Mouse (Mus musculus) forebrain, embryonic 13.5 days (tissue): ENCODE measurements at regions not wholly inside any gene's neighbourhood (a gene's known extent, or its start where the extent isn't known, plus 50 kb on each side); places are given as distances from the start of the nearest gene placed in this dataset.
A peak's percentile ranks its signal among the peaks of the same experiment; 100 is the strongest.

ENCODE experiments used
- ATAC-seq: fragments of 200-750 bp; cut with Nextera tagmentation; 2 replicates; pipeline ENCODE4 v1.8.0; 2017
- H3K27ac ChIP-seq: fragments of 300-500 bp; sonication (generic); 2 replicates; pipeline ENCODE4 v1.5.1; 2015; ENCODE audit warnings: inconsistent platforms, mild to moderate bottlenecking, moderate library complexity
- H3K27me3 ChIP-seq: fragments of 300-500 bp; sonication (generic); 2 replicates; pipeline ENCODE4 v1.6.1; 2015; ENCODE audit warnings: mild to moderate bottlenecking, inconsistent platforms
- H3K36me3 ChIP-seq: fragments of 300-500 bp; sonication (generic); 2 replicates; pipeline ENCODE4 v1.6.1; 2015; ENCODE audit warnings: mild to moderate bottlenecking, inconsistent platforms; ENCODE audit not compliant: poor library complexity, severe bottlenecking
- H3K4me1 ChIP-seq: fragments of 300-500 bp; sonication (generic); 2 replicates; pipeline ENCODE4 v1.6.1; 2015; ENCODE audit warnings: inconsistent platforms
- H3K4me2 ChIP-seq: fragments of 300-500 bp; sonication (generic); 2 replicates; pipeline ENCODE4 v1.6.1; 2015; ENCODE audit warnings: inconsistent platforms, mild to moderate bottlenecking, moderate library complexity
- H3K4me3 ChIP-seq: fragments of 300-500 bp; sonication (generic); 2 replicates; pipeline ENCODE4 v1.5.1; 2015; ENCODE audit warnings: mild to moderate bottlenecking, inconsistent platforms
- H3K9ac ChIP-seq: fragments of 300-500 bp; sonication (generic); 2 replicates; pipeline ENCODE4 v1.6.1; 2015; ENCODE audit warnings: mild to moderate bottlenecking, inconsistent platforms
- H3K9me3 ChIP-seq: fragments of 300-500 bp; sonication (generic); replicated peaks from 2 replicates; pipeline ENCODE4 v1.6.1; 2016; ENCODE audit warnings: inconsistent platforms
- WGBS: fragments of 180-500 bp; shearing (Covaris S2); methylation state at CpG from one replicate; pipeline ENCODE4 v1.1.7; 2015; 5-methylcytosine and 5-hydroxymethylcytosine counted together

DNA sequence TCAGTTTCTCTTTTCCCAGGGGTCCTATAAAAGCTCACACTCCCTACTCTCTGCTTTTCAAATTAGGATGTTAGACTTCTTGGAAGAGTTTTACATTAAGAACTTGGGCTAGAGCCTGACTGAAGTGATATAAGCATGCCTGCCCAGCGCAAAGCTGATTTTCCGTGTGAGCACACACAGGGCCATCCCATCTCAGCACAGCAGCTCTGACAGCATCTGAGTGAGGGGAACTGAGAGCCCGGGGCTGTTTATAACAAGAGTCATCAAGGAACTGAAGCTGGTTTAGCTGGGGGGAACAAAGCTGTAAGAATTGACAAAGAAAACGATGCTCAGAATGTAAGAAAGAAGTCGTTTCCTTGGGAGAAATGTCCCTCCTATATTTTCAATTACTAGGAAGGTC is 2373.4 kb upstream of the Gm7489 start:
- Histone ChIP-seq H3K4me1 (0 out of 2 replicates have a peak, but pooled peaks cover 6% of the 10 kb centered on the region), H3K36me3 (no peaks in the 10 kb centered on the region), H3K27me3 (no peaks in the 10 kb centered on the region), H3K4me3 (no peak overlapping the region), H3K9me3 (no peaks in the 10 kb centered on the region), H3K4me2 (no peak overlapping the region), H3K27ac (no peak overlapping the region), H3K9ac (no peak overlapping the region)
- WGBS = 9% methylated on average over 5 of the region's 5 CpGs
- ATAC-seq = no peak

- H3K9ac ChIP-seq = no peak overlapping the region
- H3K27me3 ChIP-seq = no peaks in the 10 kb centered on the region
- no peaks in the 10 kb centered on the region for H3K36me3 ChIP-seq
- H3K4me1 ChIP-seq = no peaks in the 10 kb centered on the region
- H3K9me3 ChIP-seq = no peaks in the 10 kb centered on the region
- no peak overlapping the region for H3K4me3 ChIP-seq
- ATAC-seq = no peak
- 55% methylated on average over 5 of the region's 5 CpGs for WGBS
- H3K27ac ChIP-seq = no peak overlapping the region
- no peak overlapping the region for H3K4me2 ChIP-seq
These were observed 2348.4 kb upstream of the Gm7489 start for GRCm38 (mm10) chr15:51536317-51536716.

GRCm38 (mm10) chr15:51551216-51551775 is 2333.4 kb upstream of the Gm7489 start:
- H3K36me3 ChIP-seq = no peaks in the 10 kb centered on the region
- H3K4me2 ChIP-seq = no peak overlapping the region
- H3K4me1 ChIP-seq = no peaks in the 10 kb centered on the region
- H3K9ac ChIP-seq = no peak overlapping the region
- 85% methylated on average over 4 of the region's 4 CpGs for WGBS
- no peaks in the 10 kb centered on the region for H3K27me3 ChIP-seq
- no peak overlapping the region for H3K27ac ChIP-seq
- no peak overlapping the region for H3K4me3 ChIP-seq
- H3K9me3 ChIP-seq = no peaks in the 10 kb centered on the region
- no peak for ATAC-seq

DNA sequence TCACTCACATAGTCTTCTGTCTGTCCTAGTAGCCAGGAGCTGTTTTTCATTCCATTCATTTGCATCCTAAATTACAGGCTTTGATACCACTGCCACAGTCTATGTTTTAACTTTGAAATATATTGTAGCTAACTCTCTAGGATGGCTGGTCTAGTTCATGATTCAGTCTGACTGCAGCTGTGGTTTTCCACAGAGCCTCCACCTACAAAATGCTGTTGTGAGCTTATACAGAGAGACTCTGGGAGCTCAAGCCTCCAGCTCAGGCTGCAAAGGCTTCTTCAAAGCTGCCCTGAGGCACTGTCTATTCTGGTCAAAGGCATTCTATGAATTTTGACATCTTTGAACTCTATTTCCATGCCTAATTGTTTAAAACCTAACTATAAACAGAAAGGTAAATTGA is 2326.5 kb upstream of the Gm7489 start:
- no peak for ATAC-seq
- Histone ChIP-seq H3K27me3 (no peaks in the 10 kb centered on the region), H3K4me2 (no peak overlapping the region), H3K4me3 (no peak overlapping the region), H3K27ac (no peak overlapping the region), H3K36me3 (no peaks in the 10 kb centered on the region), H3K9me3 (no peaks in the 10 kb centered on the region), H3K4me1 (no peaks in the 10 kb centered on the region), H3K9ac (no peak overlapping the region)

GRCm38 (mm10) chr15:51565543-51565942 is 2319.2 kb upstream of the Gm7489 start:
- Histone ChIP-seq H3K9me3 (no peaks in the 10 kb centered on the region), H3K36me3 (no peaks in the 10 kb centered on the region), H3K4me1 (no peaks in the 10 kb centered on the region), H3K9ac (no peak overlapping the region), H3K4me2 (no peak overlapping the region), H3K27me3 (no peaks in the 10 kb centered on the region), H3K4me3 (no peak overlapping the region), H3K27ac (no peak overlapping the region)
- 66% methylated on average over 3 of the region's 3 CpGs for WGBS
- no peak for ATAC-seq

- WGBS = 95% methylated on average over 1 of the region's 1 CpGs
- no peak overlapping the region for H3K9ac ChIP-seq
These were observed 2314.1 kb upstream of the Gm7489 start for GRCm38 (mm10) chr15:51570631-51571030.

GRCm38 (mm10) chr15:51574538-51575105 is 2310.1 kb upstream of the Gm7489 start:
- ATAC-seq = no peak
- H3K27ac ChIP-seq = no peak overlapping the region
- no peak overlapping the region for H3K9ac ChIP-seq
- H3K4me3 ChIP-seq = no peak overlapping the region
- no peaks in the 10 kb centered on the region for H3K36me3 ChIP-seq
- 86% methylated on average over 8 of the region's 8 CpGs for WGBS
- H3K27me3 ChIP-seq = no peaks in the 10 kb centered on the region
- H3K9me3 ChIP-seq = no peaks in the 10 kb centered on the region
- H3K4me2 ChIP-seq = no peak overlapping the region
- H3K4me1 ChIP-seq = no peaks in the 10 kb centered on the region

More at GRCm38 (mm10) chr15:51570631-51571030, 2314.1 kb upstream of the Gm7489 start:
- Histone ChIP-seq H3K4me1 (no peaks in the 10 kb centered on the region), H3K9me3 (no peaks in the 10 kb centered on the region), H3K36me3 (no peaks in the 10 kb centered on the region), H3K4me2 (no peak overlapping the region), H3K27ac (no peak overlapping the region), H3K27me3 (no peaks in the 10 kb centered on the region), H3K4me3 (no peak overlapping the region)
- no peak for ATAC-seq

GRCm38 (mm10) chr15:51583636-51584035 is 2301.1 kb upstream of the Gm7489 start:
- no peaks in the 10 kb centered on the region for H3K36me3 ChIP-seq
- no peak overlapping the region for H3K27ac ChIP-seq
- no peaks in the 10 kb centered on the region for H3K9me3 ChIP-seq
- no peak overlapping the region for H3K4me3 ChIP-seq
- no peaks in the 10 kb centered on the region for H3K27me3 ChIP-seq
- H3K4me1 ChIP-seq = no peaks in the 10 kb centered on the region
- WGBS = 77% methylated on average over 1 of the region's 1 CpGs
- H3K4me2 ChIP-seq = no peak overlapping the region
- H3K9ac ChIP-seq = no peak overlapping the region
- ATAC-seq = no peak

DNA sequence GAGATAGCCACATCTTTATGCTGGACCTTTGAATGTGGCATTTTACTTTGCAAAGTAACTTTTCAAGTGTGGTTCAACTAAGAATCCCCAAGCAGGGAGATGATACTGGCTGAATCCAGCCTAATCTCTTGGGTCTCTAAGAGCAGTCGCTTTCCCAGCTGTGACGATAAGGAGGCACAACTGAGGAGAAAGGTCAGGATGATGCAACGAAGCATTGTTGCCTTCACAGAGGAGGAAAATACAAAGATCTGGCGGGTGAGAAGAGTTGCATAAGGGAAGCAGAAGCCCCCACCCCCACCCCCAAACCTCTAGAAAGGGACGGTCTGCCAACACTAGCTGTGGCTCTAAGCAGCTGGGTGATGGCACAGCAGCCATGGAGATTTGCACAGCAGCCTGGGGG is 2298.6 kb upstream of the Gm7489 start:
- no peaks in the 10 kb centered on the region for H3K4me1 ChIP-seq
- H3K27ac ChIP-seq = no peak overlapping the region
- H3K27me3 ChIP-seq = no peaks in the 10 kb centered on the region
- no peaks in the 10 kb centered on the region for H3K9me3 ChIP-seq
- 80% methylated on average over 5 of the region's 5 CpGs for WGBS
- H3K9ac ChIP-seq = no peak overlapping the region
- H3K4me3 ChIP-seq = no peak overlapping the region
- no peak for ATAC-seq
- no peak overlapping the region for H3K4me2 ChIP-seq
- H3K36me3 ChIP-seq = no peaks in the 10 kb centered on the region

- H3K4me2 ChIP-seq = peak overlapping the region; percentile 16
- no peak overlapping the region for H3K27ac ChIP-seq
- 0 out of 2 replicates have a peak overlapping the region, but pooled peaks have one; percentile 1 for H3K4me3 ChIP-seq
- no peaks in the 10 kb centered on the region for H3K36me3 ChIP-seq
- no peaks in the 10 kb centered on the region for H3K9me3 ChIP-seq
- peaks cover 9% of the 10 kb centered on the region for H3K4me1 ChIP-seq
- peak; percentile 62 for ATAC-seq
- no peaks in the 10 kb centered on the region for H3K27me3 ChIP-seq
- WGBS = 48% methylated on average over 17 of the region's 17 CpGs
- H3K9ac ChIP-seq = no peak overlapping the region
These were observed 2293.2 kb upstream of the Gm7489 start for GRCm38 (mm10) chr15:51591406-51592068.

DNA sequence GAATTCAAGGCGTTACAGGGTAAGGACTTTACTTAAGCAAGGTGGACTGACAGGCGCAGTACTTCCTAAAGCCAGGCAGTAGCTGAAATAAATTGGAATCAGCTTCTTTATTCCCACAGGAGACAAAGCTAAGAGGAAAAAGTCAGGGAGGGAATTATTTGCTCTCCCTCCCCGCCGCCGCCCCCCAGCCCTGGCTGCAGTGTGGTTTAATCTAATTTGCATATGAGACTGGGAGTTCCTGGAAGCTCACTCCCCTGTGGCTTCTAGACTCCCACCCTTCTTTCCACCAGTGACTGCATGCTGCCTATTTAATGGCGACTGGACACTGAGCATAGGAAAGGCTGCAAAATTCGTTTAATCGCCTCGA is 2292.7 kb upstream of the Gm7489 start:
- H3K9ac ChIP-seq = no peak overlapping the region
- H3K27ac ChIP-seq = no peak overlapping the region
- ATAC-seq = peak; percentile 72
- H3K36me3 ChIP-seq = no peaks in the 10 kb centered on the region
- no peak overlapping the region for H3K4me3 ChIP-seq
- H3K27me3 ChIP-seq = no peaks in the 10 kb centered on the region
- peaks cover 9% of the 10 kb centered on the region for H3K4me1 ChIP-seq
- peak overlapping the region; percentile 16 for H3K4me2 ChIP-seq
- no peaks in the 10 kb centered on the region for H3K9me3 ChIP-seq
- 31% methylated on average over 9 of the region's 9 CpGs for WGBS

GRCm38 (mm10) chr15:51592511-51593498 is 2291.9 kb upstream of the Gm7489 start:
- no peak overlapping the region for H3K9ac ChIP-seq
- no peaks in the 10 kb centered on the region for H3K36me3 ChIP-seq
- no peaks in the 10 kb centered on the region for H3K27me3 ChIP-seq
- WGBS = 79% methylated on average over 13 of the region's 13 CpGs
- peaks cover 9% of the 10 kb centered on the region for H3K4me1 ChIP-seq
- H3K4me2 ChIP-seq = no peak overlapping the region
- H3K4me3 ChIP-seq = no peak overlapping the region
- no peak overlapping the region for H3K27ac ChIP-seq
- peak; percentile 32; the same call in 1 of the 2 replicates for ATAC-seq
- H3K9me3 ChIP-seq = no peaks in the 10 kb centered on the region
